Mouse (Mus musculus) ES-E14 (cell line): Measurements from ENCODE around the gene Cdc42bpg. TPM values are rescaled to one million over a fixed set of nuclear protein-coding genes. Genes with fewer than 3 reads are reported as not detected.

Source experiments
- DNase-seq: peaks from one replicate; pipeline ENCODE4 v3.0.0-alpha.2; 2013; ENCODE audit warnings: low read depth, low spot score
- H3K27ac ChIP-seq: 2 replicates; pipeline ENCODE4 v1.5.1; 2012; ENCODE audit warnings: low read depth, mild to moderate bottlenecking, low read length, moderate library complexity, mixed read lengths; ENCODE audit not compliant: poor library complexity, insufficient read depth, severe bottlenecking
- H3K36me3 ChIP-seq: 2 replicates; pipeline ENCODE4 v1.6.1; 2012; ENCODE audit warnings: mild to moderate bottlenecking, low read length, moderate library complexity, mixed read lengths; ENCODE audit not compliant: control insufficient read depth, poor library complexity, insufficient read depth, severe bottlenecking
- H3K4me1 ChIP-seq, 2 experiments: fragments of 150-350 bp in 1 of 2; sonication (generic) in 1 of 2; 2 replicates each; pipeline ENCODE4 v1.6.1; 2012; ENCODE audit warnings: low read length in 2 of 2, mild to moderate bottlenecking in 1 of 2, mixed read lengths in 1 of 2; ENCODE audit not compliant: control insufficient read depth in 2 of 2, insufficient read depth in 2 of 2, poor library complexity in 1 of 2
- H3K4me3 ChIP-seq, 2 experiments: fragments of 150-350 bp in 1 of 2; sonication (generic) in 1 of 2; 2 replicates each; pipeline ENCODE4 v1.5.1; 2012; ENCODE audit warnings: low read length in 2 of 2, low read depth in 1 of 2, mild to moderate bottlenecking in 1 of 2, mixed read lengths in 1 of 2; ENCODE audit not compliant: insufficient read depth in 1 of 2, poor library complexity in 1 of 2, severe bottlenecking in 1 of 2
- H3K9ac ChIP-seq: 2 replicates; pipeline ENCODE4 v1.6.1; 2012; ENCODE audit warnings: low read depth, mild to moderate bottlenecking, low read length, mixed read lengths; ENCODE audit not compliant: poor library complexity, insufficient read depth, severe bottlenecking
- H3K9me3 ChIP-seq: fragments of 150-350 bp; sonication (generic); 2 replicates; pipeline ENCODE4 v1.6.1; 2012; ENCODE audit warnings: low read depth, mild to moderate bottlenecking, low read length; ENCODE audit not compliant: control insufficient read depth, insufficient read depth
- CHD2 ChIP-seq: IDR thresholded peaks from 2 replicates; pipeline ENCODE4 v1.6.1; 2014; ENCODE audit warnings: mild to moderate bottlenecking, low read depth, low read length, inconsistent platforms
- HCFC1 ChIP-seq: IDR thresholded peaks from 2 replicates; pipeline ENCODE4 v1.6.1; 2012; ENCODE audit warnings: low read length, inconsistent platforms, borderline replicate concordance; ENCODE audit not compliant: insufficient read depth
- MAFK ChIP-seq: IDR thresholded peaks from 2 replicates; pipeline ENCODE4 v1.6.1; 2014; ENCODE audit warnings: mild to moderate bottlenecking, low read depth, low read length, inconsistent platforms; ENCODE audit not compliant: insufficient read depth
- ZC3H11A ChIP-seq: IDR thresholded peaks from 2 replicates; pipeline ENCODE4 v1.6.1; 2012; ENCODE audit warnings: low read depth, mild to moderate bottlenecking, inconsistent platforms, low read length, borderline replicate concordance
- ZNF384 ChIP-seq: IDR thresholded peaks from 2 replicates; pipeline ENCODE4 v1.6.1; 2012; ENCODE audit warnings: low read depth, low read length, inconsistent platforms
- in situ Hi-C, 2 experiments: fragments of 600-800 bp; cut with MboI; formaldehyde crosslinking; loops; one replicate each; pipeline ENCODE4 v1.15.1; 2025; ENCODE audit warnings: low sequenced_read_pairs in 2 of 2, inconsistent platforms in 1 of 2; ENCODE audit not compliant: unreplicated experiment in 2 of 2
- total RNA-seq: library from RNA; depleted of rRNA; stranded (reverse); fragments of 300-350 nt; gene quantifications from 2 replicates; pipeline ENCODE4 v1.2.3, GENCODE M21; 2012; rRNA removed

The Cdc42bpg gene
- total RNA-seq, result 35.5 and 48.4 TPM in 2 replicates

GRCm38 (mm10) chr19:6306137-6306551 is at the start of gene Cdc42bpg:
Gene Cdc42bpg (plus strand): TSS chr19:6306456.
- peak; percentile 82 for DNase-seq
- Histone ChIP-seq H3K9ac (peak within 1 kb of the TSS; percentile 83), H3K9me3 (no peaks in the 10 kb centered on the region), H3K4me1 (peaks cover 15 to 33% of the 10 kb centered on the region in 2 experiments), H3K36me3 (peaks cover 20% of the 10 kb centered on the region), H3K27ac (peak within 1 kb of the TSS; percentile 59), H3K4me3 (peak within 1 kb of the TSS; percentile 76 to 81)
- TF ChIP-seq HCFC1 (peak; percentile 84), CHD2 (no peak)
- in situ Hi-C loops, result no loop called here

GRCm38 (mm10) chr19:6260428-6260827 is 45.8 kb upstream of the Cdc42bpg start:
- no peak for DNase-seq
- no peak overlapping the region for H3K9ac ChIP-seq
- TF ChIP-seq HCFC1 (no peak), CHD2 (no peak), ZC3H11A (no peak), ZNF384 (no peak), MAFK (no peak)
- peaks cover 0 to 15% of the 10 kb centered on the region in 2 experiments; a peak in 2 of 4 replicates for H3K4me1 ChIP-seq
- H3K27ac ChIP-seq, result no peak overlapping the region
- no peaks in the 10 kb centered on the region for H3K9me3 ChIP-seq
- no peak overlapping the region for H3K4me3 ChIP-seq
- H3K36me3 ChIP-seq, result peaks cover 54% of the 10 kb centered on the region
- in situ Hi-C loops, result no loop called here

- Histone ChIP-seq H3K27ac (no peak overlapping the region), H3K4me3 (no peak overlapping the region), H3K36me3 (peaks cover 49% of the 10 kb centered on the region), H3K9me3 (no peaks in the 10 kb centered on the region), H3K4me1 (peaks cover 0 to 15% of the 10 kb centered on the region in 2 experiments; a peak in 2 of 4 replicates), H3K9ac (no peak overlapping the region)
- no peak for DNase-seq
- TF ChIP-seq HCFC1, result no peak
- TF ChIP-seq MAFK, result no peak
- TF ChIP-seq ZC3H11A, result no peak
- TF ChIP-seq CHD2, result no peak
- no peak for TF ChIP-seq ZNF384
- in situ Hi-C loops, result no loop called here
These were observed 45.3 kb upstream of the Cdc42bpg start for GRCm38 (mm10) chr19:6260946-6261345.

GRCm38 (mm10) chr19:6261379-6261778 is 44.9 kb upstream of the Cdc42bpg start:
- Histone ChIP-seq H3K27ac (no peak overlapping the region), H3K9ac (no peak overlapping the region), H3K36me3 (peaks cover 45% of the 10 kb centered on the region), H3K9me3 (no peaks in the 10 kb centered on the region), H3K4me1 (peaks cover 0 to 15% of the 10 kb centered on the region in 2 experiments; a peak in 2 of 4 replicates), H3K4me3 (no peak overlapping the region)
- in situ Hi-C loops, result no loop called here
- DNase-seq, result no peak
- TF ChIP-seq MAFK (no peak), HCFC1 (no peak), CHD2 (no peak), ZC3H11A (no peak), ZNF384 (no peak)

- no peak for DNase-seq
- H3K4me1 ChIP-seq, result peaks cover 0 to 15% of the 10 kb centered on the region in 2 experiments; a peak in 2 of 4 replicates
- H3K27ac ChIP-seq, result no peak overlapping the region
- H3K9me3 ChIP-seq, result no peaks in the 10 kb centered on the region
- H3K4me3 ChIP-seq, result no peak overlapping the region
- TF ChIP-seq CHD2, result no peak
- no peak for TF ChIP-seq HCFC1
- peak; percentile 63; the same call in 1 of the 2 replicates for TF ChIP-seq ZC3H11A
- no peak for TF ChIP-seq ZNF384
- no peak for TF ChIP-seq MAFK
- peaks cover 37% of the 10 kb centered on the region for H3K36me3 ChIP-seq
- in situ Hi-C loops, result no loop called here
- H3K9ac ChIP-seq, result no peak overlapping the region
These were observed 44.0 kb upstream of the Cdc42bpg start for GRCm38 (mm10) chr19:6262222-6262621.
